Mouse (Mus musculus): ENCODE data around the gene Gm20517.

The Gm20517 gene

GRCm38 (mm10) chr17:47596162-47596838, 15.1 kb upstream of the Gm20517 start:
- in situ Hi-C loops (cut with MboI, MseI), result loop anchor here in 1 of 2 experiments (5.0 kb wide), 1 partner anchor 84 kb away; no protein-coding TSS in a partner anchor

GRCm38 (mm10) chr17:47596839-47597164, 14.6 kb upstream of the Gm20517 start:
- in situ Hi-C loops (cut with MboI, MseI), result loop anchor here in 1 of 2 experiments (5.0 kb wide), 1 partner anchor 85 kb away; no protein-coding TSS in a partner anchor

GRCm38 (mm10) chr17:47597261-47597660, 14.1 kb upstream of the Gm20517 start:
- in situ Hi-C loops (cut with MboI, MseI), result loop anchor here in 1 of 2 experiments (5.0 kb wide), 1 partner anchor 85 kb away; no protein-coding TSS in a partner anchor

GRCm38 (mm10) chr17:47597838-47598579, 13.4 kb upstream of the Gm20517 start:
- in situ Hi-C loops (cut with MboI, MseI), result loop anchor here in 1 of 2 experiments (5.0 kb wide), 1 partner anchor 86 kb away; no protein-coding TSS in a partner anchor

- in situ Hi-C loops (cut with MboI, MseI), result loop anchor here in 1 of 2 experiments (5.0 kb wide), 1 partner anchor 86 kb away; no protein-coding TSS in a partner anchor
These were observed 12.6 kb upstream of the Gm20517 start for GRCm38 (mm10) chr17:47598580-47599304.

GRCm38 (mm10) chr17:47599511-47600297, 11.7 kb upstream of the Gm20517 start:
- in situ Hi-C loops (cut with MboI, MseI), result loop anchor here in 1 of 2 experiments (5.0 kb wide), 1 partner anchor 87 kb away; no protein-coding TSS in a partner anchor

- in situ Hi-C loops (cut with MboI, MseI), result no loop called here
These were observed 10.6 kb upstream of the Gm20517 start for GRCm38 (mm10) chr17:47600601-47601388.

- in situ Hi-C loops (cut with MboI, MseI), result no loop called here
These were observed 10.0 kb upstream of the Gm20517 start for GRCm38 (mm10) chr17:47601389-47601755.

- in situ Hi-C loops (cut with MboI, MseI), result no loop called here
These were observed 9.1 kb upstream of the Gm20517 start for GRCm38 (mm10) chr17:47602289-47602688.

GRCm38 (mm10) chr17:47606220-47606619, 5.2 kb upstream of the Gm20517 start:
- in situ Hi-C loops (cut with MboI, MseI), result loop anchor here in 1 of 2 experiments (5.0 kb wide), 1 partner anchor 1414 kb away; no protein-coding TSS in a partner anchor

- in situ Hi-C loops (cut with MboI, MseI), result loop anchor here in 1 of 2 experiments (5.0 kb wide), 1 partner anchor 1417 kb away; no protein-coding TSS in a partner anchor
These were observed 2.2 kb upstream of the Gm20517 start for GRCm38 (mm10) chr17:47609182-47609581.

- in situ Hi-C loops (cut with MboI, MseI), result no loop called here
These were observed 233 bp downstream of the Gm20517 start for GRCm38 (mm10) chr17:47611661-47611982.

- in situ Hi-C loops (cut with MboI, MseI), result no loop called here
These were observed 2.6 kb downstream of the Gm20517 start for GRCm38 (mm10) chr17:47614018-47614417.

- in situ Hi-C loops (cut with MboI, MseI), result no loop called here
These were observed 4.7 kb downstream of the Gm20517 start for GRCm38 (mm10) chr17:47616119-47616518.

- in situ Hi-C loops (cut with MboI, MseI), result no loop called here
These were observed 5.3 kb downstream of the Gm20517 start for GRCm38 (mm10) chr17:47616652-47617051.

GRCm38 (mm10) chr17:47617605-47618307, 6.4 kb downstream of the Gm20517 start:
- in situ Hi-C loops (cut with MboI, MseI), result no loop called here

GRCm38 (mm10) chr17:47618556-47619311, 7.3 kb downstream of the Gm20517 start:
- in situ Hi-C loops (cut with MboI, MseI), result no loop called here

- in situ Hi-C loops (cut with MboI, MseI), result no loop called here
These were observed 11.6 kb downstream of the Gm20517 start for GRCm38 (mm10) chr17:47622912-47623554.
